Mouse (Mus musculus) testis, adult 2 months (tissue): ENCODE results near the gene Spag6l.

ENCODE experiments used
- CTCF ChIP-seq: fragments of 200-500 bp; IDR thresholded peaks from 2 replicates; pipeline ENCODE4 v1.5.1; 2012; ENCODE audit warnings: low read depth, mild to moderate bottlenecking, inconsistent platforms, low read length, moderate library complexity; ENCODE audit not compliant: control insufficient read depth, insufficient read depth, insufficient replicate concordance
- POLR2A ChIP-seq: fragments of 200-500 bp; IDR thresholded peaks from 2 replicates; pipeline ENCODE4 v1.6.1; 2012; ENCODE audit warnings: low read depth, mild to moderate bottlenecking, inconsistent platforms, low read length, moderate library complexity; ENCODE audit not compliant: control insufficient read depth

DNA sequence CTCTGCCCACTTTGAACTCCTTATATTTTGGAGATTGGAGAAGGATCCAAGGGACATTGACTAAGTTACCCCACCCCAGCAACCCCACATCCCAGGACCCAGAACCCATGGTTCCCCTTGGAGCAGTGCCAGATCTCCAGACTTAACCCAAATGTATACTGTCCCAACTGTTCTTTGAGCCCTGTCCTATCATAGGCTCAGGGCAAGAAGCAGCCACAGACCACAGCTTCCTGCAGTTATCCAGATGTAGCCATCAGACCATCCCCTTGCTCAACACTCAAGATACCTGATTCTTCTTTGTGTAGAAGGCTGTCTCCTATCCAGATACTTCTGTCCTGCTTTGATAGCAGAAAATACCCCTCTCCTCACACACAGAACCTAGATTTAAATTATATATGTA is 36.0 kb upstream of the Spag6l start:
- no peak for TF ChIP-seq CTCF
- TF ChIP-seq POLR2A, result no peak
